Comparison of ENCODE assay signal across 9 mouse cellular contexts in genomic region chr7:24850162-24850561, GRCm38 (mm10). TPM values are rescaled to one million over a fixed set of nuclear protein-coding genes. Genes with fewer than 3 reads are reported as not detected.
A peak's percentile ranks its signal among the peaks of the same experiment; 100 is the strongest.
DNase-seq lines count a peak whose midpoint lies in the region; ATAC-seq and TF ChIP-seq lines count a peak whose summit lies in the region.
"Had no signal": no experiment of that assay in that cellular context is flagged by ENCODE, and none has a peak within 500 bp of the region (broad histone marks: within the 10 kb centered on the region; RNA-seq: fewer than 3 reads in every experiment).

No protein-coding gene starts in this region.

- no peak for TF ChIP-seq POLR2A in thymus, adult 2 months (IDR thresholded peaks at IDR 0.05; ENCODE audit: control insufficient read depth, extremely low read depth, insufficient read depth, low read length, poor library complexity)

- WGBS in kidney, embryonic 14.5 days, result 14% methylated on average over 5 of the region's 5 CpGs
- 19% methylated on average over 5 of the region's 5 CpGs for WGBS in embryonic facial prominence, embryonic 14.5 days
- 17% methylated on average over 5 of the region's 5 CpGs for WGBS in liver, embryonic 13.5 days (ENCODE audit: insufficient replicate concordance)
- 51% methylated on average over 5 of the region's 5 CpGs for WGBS in thymus, adult 2 months
- WGBS in hindbrain, embryonic 11.5 days, result 22% methylated on average over 5 of the region's 5 CpGs

- no peak overlapping the region for H3K9ac ChIP-seq in kidney, embryonic 14.5 days (ENCODE audit: low read depth, low read length)
- no peak overlapping the region for H3K9ac ChIP-seq in embryonic facial prominence, embryonic 14.5 days (ENCODE audit: low read depth, low read length)
- peak overlapping the region; percentile 67 for H3K9ac ChIP-seq in liver, embryonic 13.5 days
- H3K9ac ChIP-seq in hindbrain, embryonic 11.5 days (ENCODE audit: low read depth, low read length), result no peak overlapping the region

- H3K4me2 ChIP-seq in kidney, embryonic 14.5 days (replicated peaks; ENCODE audit: low read depth, low read length), result no peak overlapping the region
- H3K4me2 ChIP-seq in embryonic facial prominence, embryonic 14.5 days (ENCODE audit: low read depth, low read length), result no peak overlapping the region
- peak overlapping the region; percentile 82 for H3K4me2 ChIP-seq in liver, embryonic 13.5 days
- H3K4me2 ChIP-seq in hindbrain, embryonic 11.5 days (replicated peaks; ENCODE audit: low read depth, low read length), result no peak overlapping the region

- no peaks in the 10 kb centered on the region for H3K36me3 ChIP-seq in kidney, embryonic 14.5 days (ENCODE audit: control insufficient read depth, insufficient read depth, low read length)
- 0 out of 2 replicates have a peak, but pooled peaks cover 3% of the 10 kb centered on the region for H3K36me3 ChIP-seq in E14TG2a.4 (ENCODE audit: insufficient read depth, low read length)
- H3K36me3 ChIP-seq in embryonic facial prominence, embryonic 14.5 days (ENCODE audit: control insufficient read depth, insufficient read depth, low read length), result no peaks in the 10 kb centered on the region
- H3K36me3 ChIP-seq in liver, embryonic 13.5 days, result no peaks in the 10 kb centered on the region
- H3K36me3 ChIP-seq in thymus, adult 2 months (ENCODE audit: control insufficient read depth, insufficient read depth, low read length), result no peaks in the 10 kb centered on the region
- no peaks in the 10 kb centered on the region for H3K36me3 ChIP-seq in hindbrain, embryonic 11.5 days (ENCODE audit: control insufficient read depth, insufficient read depth, low read length)

- DNase-seq in kidney, adult 11 months, result peak; percentile 9
- DNase-seq in embryonic facial prominence, embryonic 14.5 days (ENCODE audit: low spot score), result peak; percentile 17
- DNase-seq in liver, embryonic 13.5 days, result peak; percentile 46
- no peak for DNase-seq in cerebellum, adult 9-11 months
- DNase-seq in thymus, adult 2 months, result no peak
- DNase-seq in hindbrain, embryonic 11.5 days (ENCODE audit: low spot score), result no peak
- DNase-seq: gastrocnemius, postnatal 25 days had no signal

- H3K27ac ChIP-seq in kidney, embryonic 14.5 days (ENCODE audit: low read depth, low read length), result no peak overlapping the region
- no peak overlapping the region for H3K27ac ChIP-seq in embryonic facial prominence, embryonic 14.5 days (replicated peaks; ENCODE audit: low read depth, low read length)
- peak overlapping the region; percentile 100 for H3K27ac ChIP-seq in liver, embryonic 13.5 days
- H3K27ac ChIP-seq in thymus, adult 2 months (ENCODE audit: control insufficient read depth, insufficient read depth, low read length), result no peak overlapping the region
- no peak overlapping the region for H3K27ac ChIP-seq in hindbrain, embryonic 11.5 days (ENCODE audit: low read depth, low read length)

- H3K4me1 ChIP-seq in kidney, embryonic 14.5 days (ENCODE audit: control insufficient read depth, insufficient read depth, low read length), result peaks cover 4% of the 10 kb centered on the region; the same call in 1 of the 2 replicates
- H3K4me1 ChIP-seq in E14TG2a.4 (replicated peaks; ENCODE audit: low read depth, low read length), result peaks cover 81% of the 10 kb centered on the region
- H3K4me1 ChIP-seq in embryonic facial prominence, embryonic 14.5 days (ENCODE audit: control insufficient read depth, insufficient read depth, low read length), result 0 out of 2 replicates have a peak, but pooled peaks cover 3% of the 10 kb centered on the region
- H3K4me1 ChIP-seq in liver, embryonic 13.5 days (replicated peaks), result peaks cover 91% of the 10 kb centered on the region
- H3K4me1 ChIP-seq in thymus, adult 2 months (replicated peaks; ENCODE audit: control insufficient read depth, insufficient read depth, low read length), result 0 out of 2 replicates have a peak, but pooled peaks cover 3% of the 10 kb centered on the region
- H3K4me1 ChIP-seq in hindbrain, embryonic 11.5 days (replicated peaks; ENCODE audit: control insufficient read depth, insufficient read depth, low read length), result no peaks in the 10 kb centered on the region

- H3K9me3 ChIP-seq in kidney, embryonic 14.5 days (ENCODE audit: control insufficient read depth, low read length), result no peaks in the 10 kb centered on the region
- H3K9me3 ChIP-seq in E14TG2a.4 (ENCODE audit: low read length), result no peaks in the 10 kb centered on the region
- H3K9me3 ChIP-seq in embryonic facial prominence, embryonic 14.5 days (ENCODE audit: control insufficient read depth, low read length), result no peaks in the 10 kb centered on the region
- no peaks in the 10 kb centered on the region for H3K9me3 ChIP-seq in liver, embryonic 13.5 days (replicated peaks)
- no peaks in the 10 kb centered on the region for H3K9me3 ChIP-seq in hindbrain, embryonic 11.5 days (ENCODE audit: control insufficient read depth, low read length)

- no peak overlapping the region for H3K4me3 ChIP-seq in kidney, embryonic 14.5 days (ENCODE audit: low read length)
- peak overlapping the region; percentile 71 for H3K4me3 ChIP-seq in E14TG2a.4 (replicated peaks; ENCODE audit: low read length)
- no peak overlapping the region for H3K4me3 ChIP-seq in embryonic facial prominence, embryonic 14.5 days (ENCODE audit: low read depth, low read length)
- H3K4me3 ChIP-seq in liver, embryonic 13.5 days (replicated peaks), result peak overlapping the region; percentile 58
- H3K4me3 ChIP-seq in thymus, adult 2 months (ENCODE audit: control insufficient read depth, insufficient read depth, low read length), result no peak overlapping the region
- H3K4me3 ChIP-seq in hindbrain, embryonic 11.5 days (ENCODE audit: low read depth, low read length), result no peak overlapping the region

- TF ChIP-seq CTCF in E14TG2a.4 (conservative IDR thresholded peaks at IDR 0.05; ENCODE audit: low read length), result no peak
- TF ChIP-seq CTCF in thymus, adult 2 months (IDR thresholded peaks at IDR 0.05; ENCODE audit: borderline replicate concordance, control insufficient read depth, extremely low read depth, insufficient read depth, low read length, poor library complexity), result no peak

- no peak for ATAC-seq in kidney, embryonic 14.5 days (ENCODE audit: low FRiP score, low TSS enrichment)
- no peak for ATAC-seq in embryonic facial prominence, embryonic 14.5 days (ENCODE audit: low read depth)
- ATAC-seq in liver, embryonic 13.5 days (ENCODE audit: low read depth), result no peak
- no peak for ATAC-seq in hindbrain, embryonic 11.5 days (ENCODE audit: low FRiP score)

- H3K27me3 ChIP-seq in kidney, embryonic 14.5 days (ENCODE audit: control insufficient read depth, insufficient read depth, low read length), result no peaks in the 10 kb centered on the region
- no peaks in the 10 kb centered on the region for H3K27me3 ChIP-seq in E14TG2a.4 (ENCODE audit: insufficient read depth, low read length)
- H3K27me3 ChIP-seq in embryonic facial prominence, embryonic 14.5 days (replicated peaks; ENCODE audit: control insufficient read depth, insufficient read depth, low read length), result no peaks in the 10 kb centered on the region
- H3K27me3 ChIP-seq in liver, embryonic 13.5 days, result no peaks in the 10 kb centered on the region
- no peaks in the 10 kb centered on the region for H3K27me3 ChIP-seq in thymus, adult 2 months (ENCODE audit: control insufficient read depth, insufficient read depth, low read length)
- no peaks in the 10 kb centered on the region for H3K27me3 ChIP-seq in hindbrain, embryonic 11.5 days (ENCODE audit: control insufficient read depth, insufficient read depth, low read length)

RNA-seq across cellular contexts. Expression of gene Gm9844, which starts 11.9 kb away (rescaled TPM):
- 18.8 and 22.4 TPM in 2 replicates for polyA plus RNA-seq in kidney, embryonic 14.5 days (2014; fragmentation: Nextera tagmentation; extraction: Ambion mirVana)
- 14.7 and 16.4 TPM in 2 replicates for polyA plus RNA-seq in embryonic facial prominence, embryonic 14.5 days (2014; fragmentation: Nextera tagmentation; extraction: Ambion mirVana)
- 1.9 and 2.5 TPM in 2 replicates for polyA plus RNA-seq in liver, embryonic 13.5 days (2015; fragmentation: Nextera tagmentation; extraction: Ambion mirVana)
- polyA plus RNA-seq in thymus, adult 2 months (2012; rRNA removed), result 6.4 and 6.8 TPM in 2 replicates
- polyA plus RNA-seq in hindbrain, embryonic 11.5 days (2014; fragmentation: Nextera tagmentation; extraction: Ambion mirVana), result 20.9 and 23.6 TPM in 2 replicates

RNA-seq across cellular contexts. Expression of gene Lypd4, which starts 19.6 kb away (rescaled TPM):
- polyA plus RNA-seq in kidney, embryonic 14.5 days (2014; fragmentation: Nextera tagmentation; extraction: Ambion mirVana), result not detected in 2 replicates
- polyA plus RNA-seq in embryonic facial prominence, embryonic 14.5 days (2014; fragmentation: Nextera tagmentation; extraction: Ambion mirVana), result not detected in 2 replicates
- not detected in 2 replicates for polyA plus RNA-seq in liver, embryonic 13.5 days (2015; fragmentation: Nextera tagmentation; extraction: Ambion mirVana)
- 0.15 TPM in 1 of 2 replicates, not detected in the other for polyA plus RNA-seq in thymus, adult 2 months (2012; rRNA removed)
- polyA plus RNA-seq in hindbrain, embryonic 11.5 days (2014; fragmentation: Nextera tagmentation; extraction: Ambion mirVana), result not detected in 2 replicates

RNA-seq across cellular contexts. Expression of gene Dmrtc2, which starts 19.7 kb away (rescaled TPM):
- not detected in 2 replicates for polyA plus RNA-seq in kidney, embryonic 14.5 days (2014; fragmentation: Nextera tagmentation; extraction: Ambion mirVana)
- polyA plus RNA-seq in embryonic facial prominence, embryonic 14.5 days (2014; fragmentation: Nextera tagmentation; extraction: Ambion mirVana), result not detected in 2 replicates
- not detected in 2 replicates for polyA plus RNA-seq in liver, embryonic 13.5 days (2015; fragmentation: Nextera tagmentation; extraction: Ambion mirVana)
- polyA plus RNA-seq in thymus, adult 2 months (2012; rRNA removed), result not detected in 2 replicates
- 0.14 TPM in 1 of 2 replicates, not detected in the other for polyA plus RNA-seq in hindbrain, embryonic 11.5 days (2014; fragmentation: Nextera tagmentation; extraction: Ambion mirVana)

RNA-seq across cellular contexts. Expression of gene Rps19, which starts 34.0 kb away (rescaled TPM):
- 2,731 and 3,572 TPM in 2 replicates for polyA plus RNA-seq in kidney, embryonic 14.5 days (2014; fragmentation: Nextera tagmentation; extraction: Ambion mirVana)
- polyA plus RNA-seq in embryonic facial prominence, embryonic 14.5 days (2014; fragmentation: Nextera tagmentation; extraction: Ambion mirVana), result 3,017 and 3,062 TPM in 2 replicates
- polyA plus RNA-seq in liver, embryonic 13.5 days (2015; fragmentation: Nextera tagmentation; extraction: Ambion mirVana), result 1,483 and 1,612 TPM in 2 replicates
- polyA plus RNA-seq in thymus, adult 2 months (2012; rRNA removed), result 543 and 698 TPM in 2 replicates
- 1,792 and 1,821 TPM in 2 replicates for polyA plus RNA-seq in hindbrain, embryonic 11.5 days (2014; fragmentation: Nextera tagmentation; extraction: Ambion mirVana)

RNA-seq across cellular contexts. Expression of gene Cd79a, which starts 47.0 kb away (rescaled TPM):
- polyA plus RNA-seq in kidney, embryonic 14.5 days (2014; fragmentation: Nextera tagmentation; extraction: Ambion mirVana), result 1.5 and 1.6 TPM in 2 replicates
- 0.35 and 0.60 TPM in 2 replicates for polyA plus RNA-seq in embryonic facial prominence, embryonic 14.5 days (2014; fragmentation: Nextera tagmentation; extraction: Ambion mirVana)
- 0.51 and 0.61 TPM in 2 replicates for polyA plus RNA-seq in liver, embryonic 13.5 days (2015; fragmentation: Nextera tagmentation; extraction: Ambion mirVana)
- 38.2 and 44.0 TPM in 2 replicates for polyA plus RNA-seq in thymus, adult 2 months (2012; rRNA removed)
- 0.39 TPM in 1 of 2 replicates, not detected in the other for polyA plus RNA-seq in hindbrain, embryonic 11.5 days (2014; fragmentation: Nextera tagmentation; extraction: Ambion mirVana)

Comparison
In these comparisons a context has a peak if more than half of its experiments do, and no peak if none do; other contexts are left out.
1. DNase-seq: peak in kidney, adult 11 months (single experiment), embryonic facial prominence, embryonic 14.5 days (single experiment) and liver, embryonic 13.5 days (single experiment); none in cerebellum, adult 9-11 months (single experiment), thymus, adult 2 months (single experiment) and hindbrain, embryonic 11.5 days (single experiment).
2. H3K4me3 ChIP-seq: peak in E14TG2a.4 (single experiment) and liver, embryonic 13.5 days (single experiment); none in kidney, embryonic 14.5 days (single experiment), embryonic facial prominence, embryonic 14.5 days (single experiment), thymus, adult 2 months (single experiment) and hindbrain, embryonic 11.5 days (single experiment).